Mouse (Mus musculus): ENCODE data around the gene Cmtm2a. TPM values are rescaled to one million over a fixed set of nuclear protein-coding genes. Genes with fewer than 3 reads are reported as not detected.

Gene Cmtm2a
- polyA plus RNA-seq (2017; shearing (Covaris generic)): not detected

DNA sequence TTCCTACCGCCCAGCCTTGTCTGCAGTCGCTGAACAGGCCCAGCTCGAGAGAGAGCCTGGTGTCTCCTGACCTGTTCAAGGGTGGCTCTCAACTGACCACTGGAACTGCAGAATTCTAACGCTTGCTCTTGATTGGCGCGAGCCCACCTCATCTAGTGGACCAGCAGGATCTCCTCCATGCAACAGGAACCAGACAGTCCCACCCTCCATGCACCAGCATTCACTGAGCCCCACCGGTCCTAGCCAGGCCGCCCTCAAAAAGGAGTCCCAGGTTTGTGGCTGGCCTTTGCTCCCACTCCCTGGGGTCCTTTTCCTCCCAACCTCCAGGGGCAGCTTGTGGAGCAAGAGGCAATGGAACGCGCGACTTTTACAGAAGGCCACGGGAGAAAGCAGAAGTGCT lies at the start of gene Cmtm2a:
Gene Cmtm2a, minus strand, starts transcription at position 101 of the 400 bp plus-strand sequence.

GRCm38 (mm10) chr8:104339229-104339982 lies 46.4 kb upstream of the Cmtm2a start, which contains the start of gene Cmtm3:
Cmtm3 (plus strand) TSS chr8:104339410.

DNA sequence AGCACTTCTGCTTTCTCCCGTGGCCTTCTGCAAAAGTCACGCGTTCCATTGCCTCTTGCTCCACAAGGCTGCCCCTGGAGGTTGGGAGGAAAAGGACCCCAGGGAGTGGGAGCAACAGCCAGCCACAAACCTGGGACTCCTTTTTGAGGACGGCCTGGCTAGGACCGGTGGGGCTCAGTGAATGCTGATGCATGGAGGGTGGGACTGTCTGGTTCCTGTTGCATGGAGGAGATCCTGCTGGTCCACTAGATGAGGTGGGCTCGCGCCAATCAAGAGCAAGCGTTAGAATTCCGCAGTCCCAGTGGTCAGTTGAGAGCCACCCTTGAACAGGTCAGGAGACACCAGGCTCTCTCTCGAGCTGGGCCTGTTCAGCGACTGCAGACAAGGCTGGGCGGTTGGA lies 28.9 kb upstream of the Cmtm2a start, which contains the start of gene Cmtm2b:
Gene Cmtm2b, plus strand, starts transcription at position 301 of the 400 bp plus-strand sequence.

DNA sequence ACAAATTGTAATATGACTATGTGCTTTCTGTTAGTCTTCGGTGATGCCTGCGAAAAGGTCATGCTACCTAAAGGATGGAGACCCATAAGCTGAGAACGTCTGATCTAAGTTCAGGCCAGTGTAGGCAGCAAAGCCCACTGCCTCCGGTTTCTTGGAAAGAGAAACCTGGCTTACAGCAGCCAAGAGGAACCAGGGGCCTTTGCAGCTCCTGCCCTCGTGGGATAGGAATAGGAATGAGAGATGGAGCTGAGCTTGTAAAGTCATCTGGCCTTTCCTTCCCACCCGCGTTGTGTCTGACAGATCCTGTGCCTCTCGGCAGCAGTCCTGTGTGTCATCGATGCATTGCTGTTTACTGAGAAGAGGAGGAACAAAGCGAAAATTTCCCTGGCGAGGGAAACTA lies 28.3 kb upstream of the Cmtm2a start, which contains the start of gene Gm11020:
Gene Gm11020, plus strand, starts transcription at position 301 of the 400 bp plus-strand sequence.

DNA sequence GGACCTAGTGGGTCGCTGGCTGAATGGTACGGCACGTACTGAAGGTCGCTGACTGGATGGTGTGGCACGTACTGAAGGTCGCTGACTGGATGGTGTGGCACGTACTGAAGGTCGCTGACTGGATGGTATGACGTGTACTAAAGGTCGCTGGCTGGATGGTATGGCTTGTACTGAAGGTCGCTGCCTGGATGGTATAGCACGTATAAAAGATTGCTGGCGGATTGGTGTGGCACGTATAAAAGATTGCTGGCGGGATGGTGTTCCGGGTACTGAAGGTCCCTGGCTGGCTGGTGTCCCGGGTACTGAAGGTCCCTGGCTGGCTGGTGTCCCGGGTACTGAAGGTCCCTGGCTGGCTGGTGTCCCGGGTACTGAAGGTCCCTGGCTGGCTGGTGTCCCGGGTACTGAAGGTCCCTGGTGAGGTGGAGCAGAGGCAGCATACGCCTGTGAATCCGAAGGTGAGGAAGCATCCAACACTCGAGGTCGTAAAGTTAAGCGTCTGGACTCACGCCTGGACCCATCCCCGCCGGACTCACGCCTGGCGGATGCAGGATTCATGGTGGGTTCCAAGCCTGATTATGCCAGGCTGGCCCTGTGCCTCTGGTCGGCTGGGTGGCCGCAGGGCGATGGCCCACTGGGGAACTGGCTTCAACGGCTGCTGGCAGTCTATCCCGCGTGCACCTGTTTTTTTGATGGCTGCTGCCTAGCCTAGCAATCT lies 16.6 kb upstream of the Cmtm2a start, which contains the start of the genes Gm45711 and Cmtm1:
Gene Gm45711, minus strand, starts transcription at position 641 of the 715 bp plus-strand sequence.
Gene Cmtm1, minus strand, starts transcription at position 705 of the 715 bp plus-strand sequence.

DNA sequence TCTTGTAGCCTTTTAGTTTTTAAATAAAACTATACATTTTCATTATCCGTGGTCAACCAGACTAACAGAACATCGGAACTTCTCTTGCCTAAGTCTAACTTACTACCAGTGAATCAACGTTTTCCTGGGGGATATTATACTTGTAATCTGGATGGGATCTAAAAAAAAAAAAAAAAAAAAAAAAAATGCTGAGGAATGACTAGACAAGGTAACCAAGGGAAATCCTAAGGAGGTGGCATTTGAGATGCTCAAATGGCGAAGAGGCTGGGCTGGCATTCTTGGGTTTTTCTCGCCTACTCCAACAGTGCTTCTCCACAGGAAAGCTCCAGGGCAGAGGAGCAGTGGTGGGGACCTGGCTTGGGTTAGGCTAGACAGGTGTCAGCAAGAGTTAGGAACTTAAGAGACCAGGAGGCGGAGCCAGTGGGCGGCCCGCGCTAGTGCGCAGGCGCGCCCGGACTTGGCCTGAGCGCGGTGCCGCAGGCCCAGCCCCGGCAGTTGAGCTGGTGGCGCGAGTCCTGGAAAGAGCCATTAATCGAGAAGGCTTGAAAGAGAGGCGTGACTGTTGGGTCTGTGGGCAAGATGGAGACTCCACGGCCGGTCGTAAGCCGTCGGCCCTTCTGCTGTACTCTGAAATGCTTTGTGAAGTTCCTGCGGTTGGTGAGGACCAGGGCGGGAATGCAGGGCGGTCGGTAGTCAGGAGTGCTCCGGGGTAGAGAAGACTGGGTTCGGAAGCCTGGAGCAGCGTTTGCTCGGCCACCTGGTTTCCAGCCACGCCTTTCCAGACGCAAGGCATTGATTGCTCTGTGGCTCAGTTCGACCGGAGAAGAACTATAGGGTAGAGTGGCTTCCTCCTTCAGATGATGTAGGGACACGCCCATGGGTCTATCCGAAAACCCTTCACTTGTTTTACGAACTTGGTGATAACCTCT lies 42.3 kb downstream of the Cmtm2a start, which contains the start of gene Cklf:
Gene Cklf, plus strand, starts transcription at position 423 of the 929 bp plus-strand sequence.

DNA sequence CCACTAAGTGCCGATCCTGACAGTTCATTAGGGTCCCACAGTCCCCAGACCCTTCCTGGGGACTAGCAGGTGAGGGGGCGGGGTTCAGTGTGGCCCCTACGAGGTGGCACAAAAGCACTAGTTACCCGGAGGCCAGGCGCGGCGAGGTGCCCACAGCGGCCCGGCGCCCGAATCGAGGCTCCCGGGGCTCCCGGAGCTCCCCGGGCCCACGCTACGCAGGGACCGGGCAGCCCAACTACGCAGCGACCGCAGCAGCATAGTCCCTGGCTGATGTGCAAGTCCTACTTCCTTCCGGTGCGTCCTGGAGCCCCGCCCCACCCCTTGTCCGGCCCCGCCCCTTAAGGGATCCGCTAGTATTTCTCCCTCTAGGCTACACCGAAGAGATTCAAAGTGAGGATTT lies 44.7 kb downstream of the Cmtm2a start, which contains the start of gene Tk2:
Gene Tk2, minus strand, starts transcription at position 283 of the 400 bp plus-strand sequence.

Other genes with a start within 250 kb of the Cmtm2a start
- gene Cdh5, start 191.6 kb downstream of the Cmtm2a start, polyA plus RNA-seq (2017; shearing (Covaris generic)): not detected
- not detected for gene Bean1, start 122.7 kb downstream of the Cmtm2a start, polyA plus RNA-seq (2017; shearing (Covaris generic))
- gene Tk2, start 44.6 kb downstream of the Cmtm2a start, polyA plus RNA-seq (2017; shearing (Covaris generic)): 80.0 TPM
- gene Cklf, start 42.3 kb downstream of the Cmtm2a start, polyA plus RNA-seq (2017; shearing (Covaris generic)): 138 TPM
- not detected for gene Gm45711, start 16.9 kb upstream of the Cmtm2a start, polyA plus RNA-seq (2017; shearing (Covaris generic))
- not detected for gene Cmtm1, start 17.0 kb upstream of the Cmtm2a start, polyA plus RNA-seq (2017; shearing (Covaris generic))
- gene Gm11020, start 28.4 kb upstream of the Cmtm2a start, polyA plus RNA-seq (2017; shearing (Covaris generic)): not detected
- gene Cmtm2b, start 29.0 kb upstream of the Cmtm2a start, polyA plus RNA-seq (2017; shearing (Covaris generic)): not detected
- gene Cmtm3, start 46.2 kb upstream of the Cmtm2a start, polyA plus RNA-seq (2017; shearing (Covaris generic)): 38.3 TPM
- 0.20 TPM for gene Cmtm4, start 102.6 kb upstream of the Cmtm2a start, polyA plus RNA-seq (2017; shearing (Covaris generic))
- gene Dync1li2, start 149.9 kb upstream of the Cmtm2a start, polyA plus RNA-seq (2017; shearing (Covaris generic)): 41.9 TPM
- 0.10 TPM for gene Terb1, start 216.7 kb upstream of the Cmtm2a start, polyA plus RNA-seq (2017; shearing (Covaris generic))
- 92.9 TPM for gene Nae1, start 241.5 kb upstream of the Cmtm2a start, polyA plus RNA-seq (2017; shearing (Covaris generic))
- gene Car7, start 241.5 kb upstream of the Cmtm2a start, polyA plus RNA-seq (2017; shearing (Covaris generic)): 2.7 TPM